Mouse (Mus musculus) brain, embryonic 18.5 days (tissue): ENCODE measurements at regions not wholly inside any gene's neighbourhood (a gene's known extent, or its start where the extent isn't known, plus 50 kb on each side); places are given as distances from the start of the nearest gene placed in this dataset.
"Not testable (repeated sequence)": the region's sequence is repeated elsewhere in the genome, so short reads cannot be mapped to it uniquely, and the experiment has no call there.

Experiments
- DNase-seq: peaks from one replicate; pipeline ENCODE4 v3.0.0-alpha.2; 2012; ENCODE audit warnings: low read depth, low spot score

- DNase-seq = no peak
These were observed 129.4 kb downstream of the Zpld1 start for GRCm38 (mm10) chr16:55168433-55168832.

- no peak for DNase-seq
These were observed 131.5 kb downstream of the Zpld1 start for GRCm38 (mm10) chr16:55166181-55166848.

GRCm38 (mm10) chr16:55162926-55163325, 134.9 kb downstream of the Zpld1 start:
- DNase-seq = no peak

- peak; percentile 28 for DNase-seq
These were observed 146.1 kb downstream of the Zpld1 start for GRCm38 (mm10) chr16:55151726-55152125.

GRCm38 (mm10) chr16:55142431-55143173, 155.2 kb downstream of the Zpld1 start:
- no peak for DNase-seq

- DNase-seq = no peak
These were observed 162.8 kb downstream of the Zpld1 start for GRCm38 (mm10) chr16:55134961-55135360.

GRCm38 (mm10) chr16:55097651-55098050, 200.1 kb downstream of the Zpld1 start:
- no peak for DNase-seq

GRCm38 (mm10) chr16:55087461-55087860, 210.3 kb downstream of the Zpld1 start:
- no peak for DNase-seq

- no peak for DNase-seq
These were observed 221.6 kb downstream of the Zpld1 start for GRCm38 (mm10) chr16:55076172-55076571.

GRCm38 (mm10) chr16:55039777-55040176, 258.0 kb downstream of the Zpld1 start:
- no peak for DNase-seq

- no peak for DNase-seq
These were observed 296.0 kb downstream of the Zpld1 start for GRCm38 (mm10) chr16:55001661-55002289.

GRCm38 (mm10) chr16:54991595-54992240, 306.1 kb downstream of the Zpld1 start:
- DNase-seq = no peak

GRCm38 (mm10) chr16:54983759-54984218, 314.0 kb downstream of the Zpld1 start:
- DNase-seq = peak; percentile 61

- DNase-seq = no peak
These were observed 327.4 kb downstream of the Zpld1 start for GRCm38 (mm10) chr16:54970356-54970755.

GRCm38 (mm10) chr16:54943808-54944315, 353.9 kb downstream of the Zpld1 start:
- no peak for DNase-seq

- DNase-seq = no peak
These were observed 369.5 kb downstream of the Zpld1 start for GRCm38 (mm10) chr16:54928259-54928658.

- DNase-seq = no peak
These were observed 394.9 kb downstream of the Zpld1 start for GRCm38 (mm10) chr16:54902911-54903310.

GRCm38 (mm10) chr16:54901461-54901860, 396.3 kb downstream of the Zpld1 start:
- no peak for DNase-seq

- no peak for DNase-seq
These were observed 403.1 kb downstream of the Zpld1 start for GRCm38 (mm10) chr16:54894661-54895060.

- DNase-seq = no peak
These were observed 440.4 kb downstream of the Zpld1 start for GRCm38 (mm10) chr16:54857369-54857768.

GRCm38 (mm10) chr16:54842996-54843395, 454.8 kb downstream of the Zpld1 start:
- not testable (repeated sequence) for DNase-seq
